Mouse (Mus musculus) heart, postnatal 0 days (tissue): ENCODE results near the gene Dync1li2.

Experiments used
- CTCF ChIP-seq: IDR thresholded peaks from 2 replicates; pipeline ENCODE4 v1.5.1; 2016; ENCODE audit warnings: antibody characterized with exemption, control low read depth, low read depth
- EP300 ChIP-seq: IDR thresholded peaks from 2 replicates; pipeline ENCODE4 v1.6.1; 2016; ENCODE audit warnings: antibody characterized with exemption, low read depth

DNA sequence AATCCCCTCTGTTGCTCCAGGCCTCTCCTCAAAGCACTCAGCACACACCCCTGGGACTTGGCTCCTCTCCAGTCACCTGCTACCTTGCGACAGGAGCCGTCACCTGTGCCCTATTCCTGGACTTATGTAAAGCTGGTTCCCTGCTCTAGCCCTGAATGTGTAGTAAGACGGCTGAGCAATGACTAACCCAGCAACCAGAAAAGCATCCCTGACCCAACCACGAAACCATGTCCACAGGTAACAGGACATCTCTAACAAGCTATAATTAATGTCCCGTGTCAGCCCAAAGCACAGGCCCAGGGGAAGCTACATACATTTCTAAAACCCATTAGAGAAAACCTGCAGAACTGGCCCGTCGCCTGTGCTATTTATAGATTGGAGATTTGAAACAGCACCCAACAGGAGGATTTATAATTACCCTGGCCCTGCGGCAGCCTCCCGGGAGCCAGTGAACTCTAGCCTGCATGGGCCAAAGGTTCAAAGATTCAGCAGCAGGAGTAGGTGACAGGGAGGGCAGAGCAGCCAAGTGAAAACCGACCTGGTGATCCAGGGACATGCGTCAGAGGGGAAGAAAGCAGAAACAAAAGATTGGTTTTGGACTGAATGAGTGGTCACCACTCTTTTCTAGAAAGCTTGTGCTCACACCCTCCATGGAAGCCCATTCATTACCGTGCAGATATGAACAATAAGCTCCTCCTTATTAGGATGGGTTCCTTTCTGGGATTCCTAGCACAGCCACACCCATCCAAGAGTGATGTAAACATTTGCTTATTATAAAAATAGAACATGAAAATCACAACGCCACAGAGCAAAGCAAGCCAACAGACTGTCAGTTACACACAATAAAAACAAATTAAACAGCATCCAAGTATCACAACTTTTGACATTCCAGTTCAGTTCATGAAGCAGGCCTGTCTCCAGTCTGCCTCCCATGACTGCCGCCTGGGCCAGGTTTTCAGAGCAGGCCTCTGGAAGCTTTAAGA is 67.7 kb downstream of the Dync1li2 start:
- TF ChIP-seq CTCF (no peak), EP300 (no peak)
